Mouse (Mus musculus) forebrain, embryonic 14.5 days (tissue): ENCODE measurements around the gene Myo5a. TPM values are rescaled to one million over a fixed set of nuclear protein-coding genes. Genes with fewer than 3 reads are reported as not detected.
A peak's percentile ranks its signal among the peaks of the same experiment; 100 is the strongest.

Experiments used
- ATAC-seq: fragments of 200-750 bp; cut with Nextera tagmentation; 2 replicates; pipeline ENCODE4 v1.8.0; 2017; ENCODE audit warnings: mild to moderate bottlenecking, moderate library complexity
- DNase-seq: peaks from one replicate; pipeline ENCODE4 v3.0.0-alpha.2; 2015; ENCODE audit warnings: low spot score
- H3K27ac ChIP-seq: fragments of 300-500 bp; sonication (generic); 2 replicates; pipeline ENCODE4 v1.5.1; 2014; ENCODE audit warnings: low read depth, mild to moderate bottlenecking, control low read depth, low read length, moderate library complexity
- H3K27me3 ChIP-seq: fragments of 300-500 bp; sonication (generic); replicated peaks from 2 replicates; pipeline ENCODE4 v1.6.1; 2014; ENCODE audit warnings: low read length, control low read depth, mixed read lengths; ENCODE audit not compliant: control insufficient read depth, insufficient read depth
- H3K36me3 ChIP-seq: fragments of 300-500 bp; sonication (generic); 2 replicates; pipeline ENCODE4 v1.6.1; 2014; ENCODE audit warnings: low read length, control low read depth; ENCODE audit not compliant: control insufficient read depth, insufficient read depth
- H3K4me1 ChIP-seq: fragments of 300-500 bp; sonication (generic); 2 replicates; pipeline ENCODE4 v1.6.1; 2014; ENCODE audit warnings: antibody characterized with exemption, low read length, control low read depth; ENCODE audit not compliant: control insufficient read depth, insufficient read depth
- H3K4me2 ChIP-seq: fragments of 300-500 bp; sonication (generic); 2 replicates; pipeline ENCODE4 v1.6.1; 2014; ENCODE audit warnings: mild to moderate bottlenecking, control low read depth, low read length
- H3K4me3 ChIP-seq: fragments of 300-500 bp; sonication (generic); 2 replicates; pipeline ENCODE4 v1.5.1; 2014; ENCODE audit warnings: low read depth, low read length, control low read depth
- H3K9ac ChIP-seq: fragments of 300-500 bp; sonication (generic); 2 replicates; pipeline ENCODE4 v1.6.1; 2014; ENCODE audit warnings: mild to moderate bottlenecking, low read length, control low read depth, moderate library complexity
- H3K9me3 ChIP-seq: fragments of 300-500 bp; sonication (generic); replicated peaks from 2 replicates; pipeline ENCODE4 v1.6.1; 2016; ENCODE audit warnings: low read length, control low read depth, mixed read lengths; ENCODE audit not compliant: control insufficient read depth
- WGBS: fragments of 180-500 bp; shearing (Covaris S2); extraction: QIAGEN DNeasy Blood & Tissue Kit; methylation state at CpG from one replicate; pipeline ENCODE4 v1.1.7; 2014; 5-methylcytosine and 5-hydroxymethylcytosine counted together
- polyA plus RNA-seq: library from polyadenylated mRNA; unstranded; fragments of >200 nt; fragmentation: Nextera tagmentation; extraction: Ambion mirVana; gene quantifications from 2 replicates; pipeline ENCODE4 v1.2.1, GENCODE M21; 2014

The Myo5a gene
- polyA plus RNA-seq, 1 experiment from 2014 or later, result 23.9 TPM

GRCm38 (mm10) chr9:75037451-75038356 is 33.1 kb upstream of the Myo5a start, which contains the start of gene Arpp19:
Gene Arpp19, plus strand, starts transcription at chr9:75037614.
- peaks cover 10% of the 10 kb centered on the region for H3K4me1 ChIP-seq

GRCm38 (mm10) chr9:75038357-75038688 is 32.5 kb upstream of the Myo5a start:
- WGBS, result 1% methylated on average over 10 of the region's 10 CpGs
- ATAC-seq (no peak), DNase-seq (no peak)
- H3K4me1 ChIP-seq, result peaks cover 10% of the 10 kb centered on the region
- peaks cover 5% of the 10 kb centered on the region; the same call in 1 of the 2 replicates for H3K36me3 ChIP-seq
- H3K27ac ChIP-seq, result no peak overlapping the region
- no peaks in the 10 kb centered on the region for H3K27me3 ChIP-seq
- peak overlapping the region; percentile 93 for H3K4me3 ChIP-seq
- peak overlapping the region; percentile 70 for H3K4me2 ChIP-seq
- H3K9ac ChIP-seq, result peak overlapping the region; percentile 93
- H3K9me3 ChIP-seq, result no peaks in the 10 kb centered on the region

More at GRCm38 (mm10) chr9:75037451-75038356, 33.1 kb upstream of the Myo5a start, which contains the start of gene Arpp19:
- ATAC-seq (peak; percentile 97), DNase-seq (peak; percentile 93)
- Histone ChIP-seq H3K9ac (peak within 1 kb of the TSS; percentile 93), H3K4me2 (peak within 1 kb of the TSS; percentile 70), H3K4me3 (peak within 1 kb of the TSS; percentile 93), H3K27me3 (no peaks in the 10 kb centered on the region), H3K36me3 (0 out of 2 replicates have a peak, but pooled peaks cover 2% of the 10 kb centered on the region), H3K27ac (peak within 1 kb of the TSS; percentile 66), H3K9me3 (no peaks in the 10 kb centered on the region)
- under 1% methylated on average over 73 of the region's 73 CpGs for WGBS

- WGBS, result 90% methylated on average over 2 of the region's 2 CpGs
Observed at GRCm38 (mm10) chr9:75040566-75040965, 30.2 kb upstream of the Myo5a start.

DNA sequence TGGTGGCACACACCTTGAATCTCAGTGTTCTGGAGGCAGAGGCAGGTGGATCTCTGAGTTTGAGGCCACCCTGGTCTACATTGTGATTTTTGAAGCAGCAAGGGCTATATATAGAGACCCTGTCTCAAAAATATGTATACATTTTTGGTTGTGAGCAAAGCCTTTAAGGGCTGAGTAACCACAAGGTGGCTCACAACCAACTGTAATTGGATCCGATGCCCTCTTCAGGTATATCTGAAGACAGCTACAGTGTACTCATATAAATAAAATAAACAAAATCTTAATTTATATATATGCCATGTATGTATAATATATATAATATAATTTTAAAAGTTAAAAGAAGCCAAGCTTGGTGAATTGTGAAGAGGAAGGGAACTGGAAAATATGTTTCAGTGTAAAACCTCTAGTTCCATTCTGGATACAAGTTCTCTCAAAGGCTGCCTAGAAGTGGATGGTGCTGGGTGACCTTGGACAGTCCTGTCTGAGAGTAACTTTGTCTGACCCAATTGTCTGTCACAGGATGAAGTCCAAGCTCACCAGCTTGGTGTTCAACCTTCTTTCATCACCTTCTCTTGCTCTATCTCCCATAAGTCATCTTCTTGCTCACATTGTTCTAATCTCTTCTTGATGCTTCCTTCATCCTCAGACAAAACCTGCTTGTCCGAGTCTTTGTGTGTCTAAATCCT is 28.8 kb upstream of the Myo5a start:
- H3K4me2 ChIP-seq, result no peak overlapping the region
- H3K27me3 ChIP-seq, result no peaks in the 10 kb centered on the region
- no peak overlapping the region for H3K9ac ChIP-seq
- DNase-seq (no peak), ATAC-seq (no peak)
- 79% methylated on average over 2 of the region's 2 CpGs for WGBS
- no peaks in the 10 kb centered on the region for H3K9me3 ChIP-seq
- H3K4me3 ChIP-seq, result no peak overlapping the region
- peaks cover 10% of the 10 kb centered on the region for H3K4me1 ChIP-seq
- H3K27ac ChIP-seq, result no peak overlapping the region
- H3K36me3 ChIP-seq, result peaks cover 25% of the 10 kb centered on the region

More at GRCm38 (mm10) chr9:75040566-75040965, 30.2 kb upstream of the Myo5a start:
- peaks cover 10% of the 10 kb centered on the region for H3K4me1 ChIP-seq
- no peak overlapping the region for H3K4me2 ChIP-seq
- ATAC-seq (no peak), DNase-seq (no peak)
- H3K36me3 ChIP-seq, result peaks cover 13% of the 10 kb centered on the region; the same call in 1 of the 2 replicates
- no peak overlapping the region for H3K4me3 ChIP-seq
- no peak overlapping the region for H3K9ac ChIP-seq
- no peaks in the 10 kb centered on the region for H3K27me3 ChIP-seq
- H3K9me3 ChIP-seq, result no peaks in the 10 kb centered on the region
- no peak overlapping the region for H3K27ac ChIP-seq

- DNase-seq (no peak), ATAC-seq (no peak)
- H3K9ac ChIP-seq, result no peak overlapping the region
- peaks cover 25% of the 10 kb centered on the region for H3K36me3 ChIP-seq
- peaks cover 10% of the 10 kb centered on the region for H3K4me1 ChIP-seq
- H3K9me3 ChIP-seq, result no peaks in the 10 kb centered on the region
- no peak overlapping the region for H3K4me2 ChIP-seq
- WGBS, result 89% methylated on average over 2 of the region's 2 CpGs
- H3K4me3 ChIP-seq, result no peak overlapping the region
- H3K27ac ChIP-seq, result no peak overlapping the region
- H3K27me3 ChIP-seq, result no peaks in the 10 kb centered on the region
Observed at GRCm38 (mm10) chr9:75043191-75043590, 27.6 kb upstream of the Myo5a start.

GRCm38 (mm10) chr9:75047079-75047478 is 23.7 kb upstream of the Myo5a start:
- no peak overlapping the region for H3K9ac ChIP-seq
- ATAC-seq (no peak), DNase-seq (no peak)
- peaks cover 23% of the 10 kb centered on the region for H3K36me3 ChIP-seq
- no peaks in the 10 kb centered on the region for H3K9me3 ChIP-seq
- H3K27me3 ChIP-seq, result no peaks in the 10 kb centered on the region
- no peak overlapping the region for H3K4me3 ChIP-seq
- H3K4me1 ChIP-seq, result no peaks in the 10 kb centered on the region
- H3K27ac ChIP-seq, result no peak overlapping the region
- H3K4me2 ChIP-seq, result no peak overlapping the region

DNA sequence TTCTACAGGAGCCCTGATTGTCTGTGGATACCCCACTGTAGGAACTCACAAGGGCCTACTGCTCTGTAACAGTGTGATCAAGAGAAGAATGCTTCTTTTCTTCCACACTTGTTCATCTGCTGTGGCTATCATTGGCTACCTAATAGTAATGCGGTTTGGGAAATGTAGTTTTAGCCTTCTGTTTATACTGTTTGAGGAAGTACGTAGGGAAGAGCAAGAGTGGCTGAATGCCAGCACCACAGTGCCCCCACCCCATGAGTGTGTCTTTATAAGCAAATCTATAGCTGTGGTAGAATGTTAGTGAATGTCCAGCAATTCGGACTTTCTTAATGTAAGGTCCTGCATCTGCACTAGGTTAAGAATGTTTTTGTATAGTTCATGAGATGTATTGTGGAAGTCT is 21.7 kb upstream of the Myo5a start:
- ATAC-seq, result no peak
- DNase-seq, result no peak
- peaks cover 19% of the 10 kb centered on the region for H3K36me3 ChIP-seq
- H3K4me1 ChIP-seq, result no peaks in the 10 kb centered on the region
- 81% methylated on average over 3 of the region's 3 CpGs for WGBS
- H3K4me3 ChIP-seq, result no peak overlapping the region
- H3K9ac ChIP-seq, result no peak overlapping the region
- H3K27me3 ChIP-seq, result no peaks in the 10 kb centered on the region
- H3K27ac ChIP-seq, result no peak overlapping the region
- no peaks in the 10 kb centered on the region for H3K9me3 ChIP-seq
- no peak overlapping the region for H3K4me2 ChIP-seq

DNA sequence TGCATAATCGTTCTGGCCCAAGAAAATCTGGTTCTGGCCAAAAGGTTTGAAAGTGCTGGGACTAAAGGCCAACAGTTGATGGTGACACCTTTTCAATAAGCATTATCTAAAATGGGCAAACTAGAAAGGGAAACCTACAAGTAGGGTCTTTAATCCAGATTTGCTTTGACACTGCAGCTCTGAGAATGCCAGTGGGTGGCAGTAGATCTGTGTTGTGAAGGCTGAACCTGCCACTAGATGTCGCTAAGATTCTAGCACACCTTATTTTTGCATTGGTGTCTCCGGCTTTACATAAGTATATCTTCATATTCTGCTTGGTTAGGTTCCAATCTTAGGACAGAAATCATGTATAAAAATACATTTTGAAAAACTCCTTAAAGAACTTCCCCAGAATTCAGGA is 20.8 kb upstream of the Myo5a start:
- Histone ChIP-seq H3K4me3 (no peak overlapping the region), H3K27me3 (no peaks in the 10 kb centered on the region), H3K36me3 (peaks cover 16% of the 10 kb centered on the region), H3K9me3 (no peaks in the 10 kb centered on the region), H3K4me2 (no peak overlapping the region), H3K9ac (no peak overlapping the region), H3K27ac (no peak overlapping the region), H3K4me1 (no peaks in the 10 kb centered on the region)
- DNase-seq (peak; percentile 91), ATAC-seq (peak; percentile 72)
- WGBS, result 31% methylated on average over 3 of the region's 3 CpGs

- no peak for DNase-seq
- Histone ChIP-seq H3K4me2 (no peak overlapping the region), H3K9me3 (no peaks in the 10 kb centered on the region), H3K27ac (no peak overlapping the region), H3K9ac (no peak overlapping the region), H3K27me3 (no peaks in the 10 kb centered on the region), H3K4me1 (no peaks in the 10 kb centered on the region), H3K36me3 (peaks cover 6% of the 10 kb centered on the region), H3K4me3 (no peak overlapping the region)
- ATAC-seq, result no peak
- 90% methylated on average over 4 of the region's 4 CpGs for whole genome bisulfite sequencing
Observed at GRCm38 (mm10) chr9:75051841-75052240, 19.0 kb upstream of the Myo5a start.
